Mouse (Mus musculus) cerebellum, adult 11-12 months (tissue): ENCODE data around the gene Il27.

Experiments used
- DNase-seq: peaks from one replicate; pipeline ENCODE4 v3.0.0; 2022

The Il27 gene

GRCm38 (mm10) chr7:126606611-126607010 is 11.9 kb upstream of the Il27 start:
- no peak for DNase-seq

GRCm38 (mm10) chr7:126602650-126603049 is 7.9 kb upstream of the Il27 start:
- DNase-seq: no peak

GRCm38 (mm10) chr7:126601896-126602295 is 7.2 kb upstream of the Il27 start:
- DNase-seq: no peak

GRCm38 (mm10) chr7:126598919-126599318 is 4.2 kb upstream of the Il27 start:
- DNase-seq: no peak

- DNase-seq: no peak
Observed at GRCm38 (mm10) chr7:126596414-126596813, 1.7 kb upstream of the Il27 start.

- DNase-seq: no peak
Observed at GRCm38 (mm10) chr7:126595890-126596289, 1.1 kb upstream of the Il27 start.

GRCm38 (mm10) chr7:126587779-126588178 is 7.0 kb downstream of the Il27 start:
- no peak for DNase-seq

- DNase-seq: no peak
Observed at GRCm38 (mm10) chr7:126586839-126587238, 7.9 kb downstream of the Il27 start.

GRCm38 (mm10) chr7:126585717-126586116 is 9.0 kb downstream of the Il27 start, which contains the start of gene Cln3:
TSS of gene Cln3 (minus strand) at chr7:126585817.
- DNase-seq: no peak

GRCm38 (mm10) chr7:126584506-126584977 is 10.2 kb downstream of the Il27 start, which contains the start of gene Apobr:
TSS of gene Apobr (plus strand) at chr7:126584942.
- no peak for DNase-seq

GRCm38 (mm10) chr7:126583761-126584160 is 11.0 kb downstream of the Il27 start:
- no peak for DNase-seq

- DNase-seq: peak; percentile 90
Observed at GRCm38 (mm10) chr7:126583251-126583709, 11.5 kb downstream of the Il27 start.

GRCm38 (mm10) chr7:126582759-126583158 is 12.0 kb downstream of the Il27 start:
- DNase-seq: peak; percentile 59

GRCm38 (mm10) chr7:126581661-126582060 is 13.1 kb downstream of the Il27 start:
- no peak for DNase-seq

GRCm38 (mm10) chr7:126579172-126579571 is 15.6 kb downstream of the Il27 start:
- DNase-seq: no peak

GRCm38 (mm10) chr7:126576946-126577345 is 17.8 kb downstream of the Il27 start:
- DNase-seq: no peak

- DNase-seq: peak; percentile 85
Observed at GRCm38 (mm10) chr7:126566094-126566765, 28.5 kb downstream of the Il27 start, which contains the start of gene Eif3c. TSS of gene Eif3c (minus strand) at chr7:126566411.

- no peak for DNase-seq
Observed at GRCm38 (mm10) chr7:126565693-126566092, 29.0 kb downstream of the Il27 start.

GRCm38 (mm10) chr7:126556635-126557034 is 38.1 kb downstream of the Il27 start:
- DNase-seq: no peak

- DNase-seq: no peak
Observed at GRCm38 (mm10) chr7:126554796-126555195, 39.9 kb downstream of the Il27 start.

- no peak for DNase-seq
Observed at GRCm38 (mm10) chr7:126545631-126546030, 49.1 kb downstream of the Il27 start.

GRCm38 (mm10) chr7:126541661-126542060 is 53.1 kb downstream of the Il27 start:
- no peak for DNase-seq
